Mouse (Mus musculus): ENCODE results near the gene Snai3. TPM values are rescaled to one million over a fixed set of nuclear protein-coding genes. Genes with fewer than 3 reads are reported as not detected.

The Snai3 gene
- total and polyA plus RNA-seq, 2 experiments from 2014 or later = 0.61 TPM; not detected in 1

GRCm38 (mm10) chr8:122445203-122445602 is 15.3 kb downstream of the Snai3 start:
- Histone ChIP-seq H3K36me3 (replicated peaks; ENCODE audit: control insufficient read depth, insufficient read depth, low read length) (no peaks in the 10 kb centered on the region), H3K4me1 (ENCODE audit: control insufficient read depth, insufficient read depth) (peaks cover 8% of the 10 kb centered on the region), H3K4me3 (ENCODE audit: low read depth, low read length) (no peak overlapping the region), H3K4me2 (ENCODE audit: low read depth, low read length) (peak overlapping the region; percentile 91), H3K27ac (ENCODE audit: low read depth) (peak overlapping the region; percentile 89), H3K9me3 (replicated peaks; ENCODE audit: control insufficient read depth, low read length) (no peaks in the 10 kb centered on the region), H3K9ac (replicated peaks; ENCODE audit: low read depth, low read length) (0 out of 2 replicates have a peak overlapping the region, but pooled peaks have one; percentile 2), H3K27me3 (ENCODE audit: control insufficient read depth, insufficient read depth, low read length) (no peaks in the 10 kb centered on the region)
- TF ChIP-seq EP300 (IDR thresholded peaks at IDR 0.05; ENCODE audit: low read depth) (no peak), CTCF (IDR thresholded peaks at IDR 0.05; ENCODE audit: low read depth) (peak; percentile 52)
- 47% methylated on average over 3 of the region's 3 CpGs for WGBS
- DNase-seq (ENCODE audit: low spot score) = no peak
- ATAC-seq (ENCODE audit: insufficient read depth, low read depth) = no peak

- peak overlapping the region; percentile 61 for H3K4me3 ChIP-seq (ENCODE audit: low read depth, low read length)
- no peaks in the 10 kb centered on the region for H3K36me3 ChIP-seq (replicated peaks; ENCODE audit: control insufficient read depth, insufficient read depth, low read length)
- H3K9me3 ChIP-seq (replicated peaks; ENCODE audit: control insufficient read depth, low read length) = no peaks in the 10 kb centered on the region
- peak overlapping the region; percentile 58 for H3K9ac ChIP-seq (replicated peaks; ENCODE audit: low read depth, low read length)
- H3K27me3 ChIP-seq (ENCODE audit: control insufficient read depth, insufficient read depth, low read length) = no peaks in the 10 kb centered on the region
- peak overlapping the region; percentile 91 for H3K4me2 ChIP-seq (ENCODE audit: low read depth, low read length)
- 2% methylated on average over 19 of the region's 19 CpGs for WGBS
- peak overlapping the region; percentile 89 for H3K27ac ChIP-seq (ENCODE audit: low read depth)
- peak; percentile 84 for DNase-seq (ENCODE audit: low spot score)
- TF ChIP-seq CTCF (IDR thresholded peaks at IDR 0.05; ENCODE audit: low read depth) (no peak), EP300 (IDR thresholded peaks at IDR 0.05; ENCODE audit: low read depth) (no peak)
- peaks cover 7% of the 10 kb centered on the region for H3K4me1 ChIP-seq (ENCODE audit: control insufficient read depth, insufficient read depth)
- peak; percentile 45 for ATAC-seq (ENCODE audit: insufficient read depth, low read depth)
Measured at GRCm38 (mm10) chr8:122444058-122444748, 16.3 kb downstream of the Snai3 start.

GRCm38 (mm10) chr8:122443262-122444006 is 17.1 kb downstream of the Snai3 start, which contains the start of gene Mvd:
Mvd (minus strand) TSS chr8:122443422.
- H3K36me3 ChIP-seq (replicated peaks; ENCODE audit: control insufficient read depth, insufficient read depth, low read length) = no peaks in the 10 kb centered on the region; the same call in 1 of the 2 replicates
- WGBS = 0% methylated on average over 47 of the region's 47 CpGs
- H3K4me3 ChIP-seq (ENCODE audit: low read depth, low read length) = peak within 1 kb of the TSS; percentile 61
- H3K4me2 ChIP-seq (ENCODE audit: low read depth, low read length) = peak within 1 kb of the TSS; percentile 91
- H3K9ac ChIP-seq (replicated peaks; ENCODE audit: low read depth, low read length) = peak within 1 kb of the TSS; percentile 65
- ATAC-seq (ENCODE audit: insufficient read depth, low read depth) (peak; percentile 95), DNase-seq (ENCODE audit: low spot score) (peak; percentile 99)
- H3K27me3 ChIP-seq (ENCODE audit: control insufficient read depth, insufficient read depth, low read length) = no peaks in the 10 kb centered on the region
- H3K27ac ChIP-seq (ENCODE audit: low read depth) = peak within 1 kb of the TSS; percentile 89
- TF ChIP-seq CTCF (IDR thresholded peaks at IDR 0.05; ENCODE audit: low read depth) (peak; percentile 52), EP300 (IDR thresholded peaks at IDR 0.05; ENCODE audit: low read depth) (0 out of 2 replicates have a peak, but pooled peaks have one; percentile 43)
- H3K9me3 ChIP-seq (replicated peaks; ENCODE audit: control insufficient read depth, low read length) = no peaks in the 10 kb centered on the region
- H3K4me1 ChIP-seq (ENCODE audit: control insufficient read depth, insufficient read depth) = peaks cover 7% of the 10 kb centered on the region

GRCm38 (mm10) chr8:122442781-122443180 is 17.8 kb downstream of the Snai3 start:
- peaks cover 7% of the 10 kb centered on the region for H3K4me1 ChIP-seq (ENCODE audit: control insufficient read depth, insufficient read depth)
- ATAC-seq (ENCODE audit: insufficient read depth, low read depth) = no peak
- H3K9me3 ChIP-seq (replicated peaks; ENCODE audit: control insufficient read depth, low read length) = no peaks in the 10 kb centered on the region
- WGBS = 0% methylated on average over 12 of the region's 12 CpGs
- H3K4me3 ChIP-seq (ENCODE audit: low read depth, low read length) = peak overlapping the region; percentile 61
- H3K9ac ChIP-seq (replicated peaks; ENCODE audit: low read depth, low read length) = peak overlapping the region; percentile 65
- H3K4me2 ChIP-seq (ENCODE audit: low read depth, low read length) = peak overlapping the region; percentile 91
- TF ChIP-seq EP300 (IDR thresholded peaks at IDR 0.05; ENCODE audit: low read depth) (no peak), CTCF (IDR thresholded peaks at IDR 0.05; ENCODE audit: low read depth) (no peak)
- DNase-seq (ENCODE audit: low spot score) = no peak
- H3K27ac ChIP-seq (ENCODE audit: low read depth) = peak overlapping the region; percentile 16; the same call in 1 of the 2 replicates
- no peaks in the 10 kb centered on the region for H3K27me3 ChIP-seq (ENCODE audit: control insufficient read depth, insufficient read depth, low read length)
- no peaks in the 10 kb centered on the region; the same call in 1 of the 2 replicates for H3K36me3 ChIP-seq (replicated peaks; ENCODE audit: control insufficient read depth, insufficient read depth, low read length)

- 25% methylated on average over 7 of the region's 7 CpGs for WGBS
- Histone ChIP-seq H3K36me3 (replicated peaks; ENCODE audit: control insufficient read depth, insufficient read depth, low read length) (no peaks in the 10 kb centered on the region; the same call in 1 of the 2 replicates), H3K4me3 (ENCODE audit: low read depth, low read length) (peak overlapping the region; percentile 61), H3K4me2 (ENCODE audit: low read depth, low read length) (peak overlapping the region; percentile 91), H3K9ac (replicated peaks; ENCODE audit: low read depth, low read length) (peak overlapping the region; percentile 65), H3K4me1 (ENCODE audit: control insufficient read depth, insufficient read depth) (peaks cover 7% of the 10 kb centered on the region), H3K27me3 (ENCODE audit: control insufficient read depth, insufficient read depth, low read length) (no peaks in the 10 kb centered on the region), H3K27ac (ENCODE audit: low read depth) (no peak overlapping the region), H3K9me3 (replicated peaks; ENCODE audit: control insufficient read depth, low read length) (no peaks in the 10 kb centered on the region)
- DNase-seq (ENCODE audit: low spot score) (no peak), ATAC-seq (ENCODE audit: insufficient read depth, low read depth) (no peak)
- no peak for TF ChIP-seq EP300 (IDR thresholded peaks at IDR 0.05; ENCODE audit: low read depth)
- TF ChIP-seq CTCF (IDR thresholded peaks at IDR 0.05; ENCODE audit: low read depth) = no peak
Measured at GRCm38 (mm10) chr8:122442356-122442755, 18.2 kb downstream of the Snai3 start.
